Mouse (Mus musculus) urinary bladder, postnatal 10 days (tissue): ENCODE data around the gene Cd82.

ENCODE experiments used
- DNase-seq: peaks from one replicate; pipeline ENCODE4 v3.0.0; 2022; ENCODE audit warnings: low spot score

Gene Cd82

GRCm38 (mm10) chr2:93462760-93463159 lies at the start of gene Cd82:
Gene Cd82 (minus strand): TSS chr2:93463140.
- no peak for DNase-seq

- no peak for DNase-seq
Observed at GRCm38 (mm10) chr2:93512130-93512529, 49.2 kb upstream of the Cd82 start.

GRCm38 (mm10) chr2:93510839-93511238 lies 47.9 kb upstream of the Cd82 start:
- no peak for DNase-seq

GRCm38 (mm10) chr2:93509777-93510750 lies 47.1 kb upstream of the Cd82 start:
- no peak for DNase-seq

- DNase-seq = no peak
Observed at GRCm38 (mm10) chr2:93505091-93505490, 42.2 kb upstream of the Cd82 start.

GRCm38 (mm10) chr2:93503353-93503752 lies 40.4 kb upstream of the Cd82 start:
- DNase-seq = no peak

GRCm38 (mm10) chr2:93501303-93501702 lies 38.4 kb upstream of the Cd82 start:
- DNase-seq = no peak

GRCm38 (mm10) chr2:93497221-93497620 lies 34.3 kb upstream of the Cd82 start:
- DNase-seq = no peak

- no peak for DNase-seq
Observed at GRCm38 (mm10) chr2:93495170-93495569, 32.2 kb upstream of the Cd82 start.

GRCm38 (mm10) chr2:93493541-93493940 lies 30.6 kb upstream of the Cd82 start:
- DNase-seq = no peak

GRCm38 (mm10) chr2:93490516-93490915 lies 27.6 kb upstream of the Cd82 start:
- no peak for DNase-seq

GRCm38 (mm10) chr2:93488911-93489587 lies 26.1 kb upstream of the Cd82 start:
- DNase-seq = no peak

GRCm38 (mm10) chr2:93485459-93485858 lies 22.5 kb upstream of the Cd82 start:
- no peak for DNase-seq

- DNase-seq = no peak
Observed at GRCm38 (mm10) chr2:93482036-93482644, 19.2 kb upstream of the Cd82 start.

- no peak for DNase-seq
Observed at GRCm38 (mm10) chr2:93478744-93479143, 15.8 kb upstream of the Cd82 start.

GRCm38 (mm10) chr2:93477519-93477918 lies 14.6 kb upstream of the Cd82 start:
- no peak for DNase-seq

- DNase-seq = no peak
Observed at GRCm38 (mm10) chr2:93476487-93476886, 13.5 kb upstream of the Cd82 start.

- DNase-seq = peak; percentile 75
Observed at GRCm38 (mm10) chr2:93475040-93475439, 12.1 kb upstream of the Cd82 start.

GRCm38 (mm10) chr2:93473915-93474314 lies 11.0 kb upstream of the Cd82 start:
- no peak for DNase-seq

GRCm38 (mm10) chr2:93470849-93471576 lies 8.1 kb upstream of the Cd82 start:
- DNase-seq = peak; percentile 40

GRCm38 (mm10) chr2:93470127-93470526 lies 7.2 kb upstream of the Cd82 start:
- no peak for DNase-seq

- DNase-seq = no peak
Observed at GRCm38 (mm10) chr2:93469118-93469517, 6.2 kb upstream of the Cd82 start.
